Mouse (Mus musculus) layer of hippocampus, postnatal 10 days (tissue): ENCODE results near the gene Snx17. TPM values are rescaled to one million over a fixed set of nuclear protein-coding genes. Genes with fewer than 3 reads are reported as not detected.

ENCODE experiments used
- DNase-seq, 2 experiments: peaks; one replicate each; pipeline ENCODE4 v3.0.0; 2021; ENCODE audit warnings: low spot score in 2 of 2
- long read RNA-seq: library from polyadenylated mRNA; stranded (forward); transcript quantifications from one replicate; pipeline ENCODE4 v2.0.0, GENCODE M21; 2023
- total RNA-seq, 2 experiments: library from RNA; stranded (reverse); gene quantifications; 2 replicates each; pipeline ENCODE4 v1.2.3; 2021

Snx17 gene
- total RNA-seq, result 10 to 100 TPM; 77.1 to 83.3 TPM
- long read RNA-seq, transcript Snx17-201 (15 exons, 2,018 nt), result major isoform, 48 of 57 reads
- long read RNA-seq, partial matches to known transcripts, result 5 of 57 reads
- long read RNA-seq, other reads (novel, unspliced or antisense), result 4 of 57 reads

- DNase-seq, result peak; percentile 99
These were observed at the start of gene Snx17, which contains the start of gene Eif2b4 for GRCm38 (mm10) chr5:31192939-31193630. Gene Snx17, plus strand, starts transcription at chr5:31193227. Gene Eif2b4, minus strand, starts transcription at chr5:31193430.

GRCm38 (mm10) chr5:31149781-31150180 is 43.2 kb upstream of the Snx17 start:
- no peak for DNase-seq

- DNase-seq, result no peak
These were observed 41.3 kb upstream of the Snx17 start for GRCm38 (mm10) chr5:31151746-31152145.

- DNase-seq, result peak in 1 of 2 experiments; percentile 21
These were observed 39.4 kb upstream of the Snx17 start for GRCm38 (mm10) chr5:31153516-31154151.

- peak; percentile 72 to 80 for DNase-seq
These were observed 38.9 kb upstream of the Snx17 start, which contains the start of gene Mpv17 for GRCm38 (mm10) chr5:31154152-31154553. Gene Mpv17, minus strand, starts transcription at chr5:31154251.

- no peak for DNase-seq
These were observed 30.6 kb upstream of the Snx17 start for GRCm38 (mm10) chr5:31162462-31162861.

GRCm38 (mm10) chr5:31164878-31165277 is 28.1 kb upstream of the Snx17 start:
- no peak for DNase-seq

- DNase-seq, result no peak
These were observed 24.4 kb upstream of the Snx17 start for GRCm38 (mm10) chr5:31168630-31169029.

GRCm38 (mm10) chr5:31179301-31179765 is 13.7 kb upstream of the Snx17 start:
- no peak for DNase-seq

GRCm38 (mm10) chr5:31179766-31180630 is 13.0 kb upstream of the Snx17 start, which contains the start of the genes Gm29609 and Gtf3c2:
Gene Gm29609, minus strand, starts transcription at chr5:31179911.
Gene Gtf3c2, minus strand, starts transcription at chr5:31180144.
- DNase-seq, result peak; percentile 97

GRCm38 (mm10) chr5:31181183-31181770 is 11.8 kb upstream of the Snx17 start:
- no peak for DNase-seq

GRCm38 (mm10) chr5:31183678-31184077 is 9.3 kb upstream of the Snx17 start:
- DNase-seq, result no peak

GRCm38 (mm10) chr5:31188223-31188840 is 4.7 kb upstream of the Snx17 start:
- no peak for DNase-seq

- DNase-seq, result no peak
These were observed 2.8 kb upstream of the Snx17 start for GRCm38 (mm10) chr5:31190201-31190600.

- no peak for DNase-seq
These were observed 735 bp upstream of the Snx17 start for GRCm38 (mm10) chr5:31192045-31192938.

GRCm38 (mm10) chr5:31193631-31194281 is 729 bp downstream of the Snx17 start:
- DNase-seq, result no peak

- DNase-seq, result no peak
These were observed 1.8 kb downstream of the Snx17 start for GRCm38 (mm10) chr5:31194486-31195485.
